Mouse (Mus musculus) heart, postnatal 0 days (tissue): Measurements from ENCODE around the gene Cdk14. TPM values are rescaled to one million over a fixed set of nuclear protein-coding genes. Genes with fewer than 3 reads are reported as not detected.

ENCODE experiments used
- ATAC-seq: fragments of 200-750 bp; cut with Nextera tagmentation; 2 replicates; pipeline ENCODE4 v1.8.0; 2017; ENCODE audit warnings: low read depth, moderate number of reproducible peaks, moderate library complexity; ENCODE audit not compliant: insufficient read depth
- DNase-seq: peaks from one replicate; pipeline ENCODE4 v3.0.0-alpha.2; 2016; ENCODE audit warnings: low spot score
- H3K27ac ChIP-seq: fragments of 300-500 bp; sonication (generic); 2 replicates; pipeline ENCODE4 v1.5.1; 2014; ENCODE audit warnings: low read depth, mild to moderate bottlenecking
- H3K27me3 ChIP-seq: fragments of 300-500 bp; sonication (generic); 2 replicates; pipeline ENCODE4 v1.6.1; 2014; ENCODE audit warnings: low read length, mixed read lengths; ENCODE audit not compliant: control insufficient read depth, insufficient read depth
- H3K36me3 ChIP-seq: fragments of 300-500 bp; sonication (generic); replicated peaks from 2 replicates; pipeline ENCODE4 v1.6.1; 2014; ENCODE audit warnings: low read length, mixed read lengths; ENCODE audit not compliant: control insufficient read depth, insufficient read depth
- H3K4me1 ChIP-seq: fragments of 300-500 bp; sonication (generic); 2 replicates; pipeline ENCODE4 v1.6.1; 2014; ENCODE audit warnings: antibody characterized with exemption; ENCODE audit not compliant: control insufficient read depth, insufficient read depth
- H3K4me2 ChIP-seq: fragments of 300-500 bp; sonication (generic); 2 replicates; pipeline ENCODE4 v1.6.1; 2014; ENCODE audit warnings: low read depth, mild to moderate bottlenecking, low read length, moderate library complexity
- H3K4me3 ChIP-seq: fragments of 300-500 bp; sonication (generic); 2 replicates; pipeline ENCODE4 v1.5.1; 2014; ENCODE audit warnings: low read depth, low read length
- H3K9ac ChIP-seq: fragments of 300-500 bp; sonication (generic); replicated peaks from 2 replicates; pipeline ENCODE4 v1.6.1; 2014; ENCODE audit warnings: low read depth, low read length, mixed read lengths
- H3K9me3 ChIP-seq: fragments of 300-500 bp; sonication (generic); replicated peaks from 2 replicates; pipeline ENCODE4 v1.6.1; 2016; ENCODE audit warnings: low read length; ENCODE audit not compliant: control insufficient read depth
- CTCF ChIP-seq: IDR thresholded peaks from 2 replicates; pipeline ENCODE4 v1.5.1; 2016; ENCODE audit warnings: antibody characterized with exemption, control low read depth, low read depth
- EP300 ChIP-seq: IDR thresholded peaks from 2 replicates; pipeline ENCODE4 v1.6.1; 2016; ENCODE audit warnings: antibody characterized with exemption, low read depth
- WGBS: fragments of 180-500 bp; shearing (Covaris S2); extraction: QIAGEN DNeasy Blood & Tissue Kit; methylation state at CpG from one replicate; pipeline ENCODE4 v1.1.7; 2014; 5-methylcytosine and 5-hydroxymethylcytosine counted together
- polyA plus RNA-seq: library from polyadenylated mRNA; unstranded; fragments of >200 nt; fragmentation: Nextera tagmentation; extraction: Ambion mirVana; gene quantifications from 2 replicates; pipeline ENCODE4 v1.2.1, GENCODE M21; 2015
- total RNA-seq: library from RNA; depleted of rRNA; stranded (reverse); fragments of >200 nt; gene quantifications from 2 replicates; pipeline ENCODE4 v1.2.3, GENCODE M21; 2014; ENCODE audit warnings: low replicate concordance

The Cdk14 gene
- total and polyA plus RNA-seq, 2 experiments from 2014 or later, result 5.8 to 17.5 TPM

- ATAC-seq (no peak), DNase-seq (no peak)
- Histone ChIP-seq H3K4me1 (0 out of 2 replicates have a peak, but pooled peaks cover 7% of the 10 kb centered on the region), H3K27ac (no peak overlapping the region), H3K4me3 (no peak overlapping the region), H3K9me3 (no peaks in the 10 kb centered on the region), H3K27me3 (no peaks in the 10 kb centered on the region), H3K9ac (no peak overlapping the region), H3K36me3 (no peaks in the 10 kb centered on the region), H3K4me2 (no peak overlapping the region)
- 59% methylated on average over 1 of the region's 1 CpGs for WGBS
- TF ChIP-seq CTCF, result no peak
- no peak for TF ChIP-seq EP300
Measured at GRCm38 (mm10) chr5:5300290-5300689, 119.8 kb downstream of the Cdk14 start.

- Histone ChIP-seq H3K9me3 (no peaks in the 10 kb centered on the region), H3K36me3 (no peaks in the 10 kb centered on the region), H3K4me3 (no peak overlapping the region), H3K4me2 (no peak overlapping the region), H3K27ac (no peak overlapping the region), H3K4me1 (0 out of 2 replicates have a peak, but pooled peaks cover 7% of the 10 kb centered on the region), H3K9ac (no peak overlapping the region), H3K27me3 (no peaks in the 10 kb centered on the region)
- no peak for DNase-seq
- WGBS, result 74% methylated on average over 7 of the region's 7 CpGs
- no peak for TF ChIP-seq CTCF
- TF ChIP-seq EP300, result no peak
- ATAC-seq, result no peak
Measured at GRCm38 (mm10) chr5:5297222-5297621, 122.9 kb downstream of the Cdk14 start.

- no peak for ATAC-seq
- H3K27ac ChIP-seq, result no peak overlapping the region
Measured at GRCm38 (mm10) chr5:5296773-5297172, 123.3 kb downstream of the Cdk14 start.

GRCm38 (mm10) chr5:5292830-5293542 is 127.1 kb downstream of the Cdk14 start:
- Histone ChIP-seq H3K4me3 (no peak overlapping the region), H3K9ac (no peak overlapping the region), H3K4me1 (no peaks in the 10 kb centered on the region), H3K27ac (no peak overlapping the region), H3K9me3 (no peaks in the 10 kb centered on the region), H3K27me3 (no peaks in the 10 kb centered on the region), H3K4me2 (no peak overlapping the region), H3K36me3 (no peaks in the 10 kb centered on the region)
- no peak for DNase-seq
- ATAC-seq, result no peak
- TF ChIP-seq EP300 (no peak), CTCF (no peak)
- 79% methylated on average over 8 of the region's 8 CpGs for WGBS

More at GRCm38 (mm10) chr5:5296773-5297172, 123.3 kb downstream of the Cdk14 start:
- H3K4me3 ChIP-seq, result no peak overlapping the region
- TF ChIP-seq CTCF, result peak; percentile 27
- TF ChIP-seq EP300, result no peak
- H3K4me1 ChIP-seq, result 0 out of 2 replicates have a peak, but pooled peaks cover 4% of the 10 kb centered on the region
- H3K36me3 ChIP-seq, result no peaks in the 10 kb centered on the region
- H3K9ac ChIP-seq, result no peak overlapping the region
- H3K4me2 ChIP-seq, result no peak overlapping the region
- no peak for DNase-seq
- no peaks in the 10 kb centered on the region for H3K27me3 ChIP-seq
- no peaks in the 10 kb centered on the region for H3K9me3 ChIP-seq

GRCm38 (mm10) chr5:5291321-5291991 is 128.7 kb downstream of the Cdk14 start:
- Histone ChIP-seq H3K9me3 (no peaks in the 10 kb centered on the region), H3K36me3 (no peaks in the 10 kb centered on the region), H3K4me2 (no peak overlapping the region), H3K27me3 (no peaks in the 10 kb centered on the region), H3K4me3 (no peak overlapping the region), H3K9ac (no peak overlapping the region), H3K4me1 (no peaks in the 10 kb centered on the region), H3K27ac (no peak overlapping the region)
- WGBS, result 75% methylated on average over 6 of the region's 6 CpGs
- ATAC-seq, result no peak
- TF ChIP-seq CTCF (no peak), EP300 (no peak)
- DNase-seq, result no peak
